Mouse (Mus musculus) thymus, postnatal 0 days (tissue): ENCODE measurements around the gene Olr1. TPM values are rescaled to one million over a fixed set of nuclear protein-coding genes. Genes with fewer than 3 reads are reported as not detected.
"Not testable (repeated sequence)": the region's sequence is repeated elsewhere in the genome, so short reads cannot be mapped to it uniquely, and the experiment has no call there.

Source experiments
- DNase-seq: peaks from one replicate; pipeline ENCODE4 v3.0.0-alpha.2; 2015; ENCODE audit warnings: low spot score
- polyA plus RNA-seq: library from polyadenylated mRNA; unstranded; fragments of >200 nt; fragmentation: Nextera tagmentation; extraction: Ambion mirVana; gene quantifications from 2 replicates; pipeline ENCODE4 v1.2.1, GENCODE M21; 2015

Olr1 gene
- polyA plus RNA-seq, 1 experiment from 2014 or later: 0.12 TPM

DNA sequence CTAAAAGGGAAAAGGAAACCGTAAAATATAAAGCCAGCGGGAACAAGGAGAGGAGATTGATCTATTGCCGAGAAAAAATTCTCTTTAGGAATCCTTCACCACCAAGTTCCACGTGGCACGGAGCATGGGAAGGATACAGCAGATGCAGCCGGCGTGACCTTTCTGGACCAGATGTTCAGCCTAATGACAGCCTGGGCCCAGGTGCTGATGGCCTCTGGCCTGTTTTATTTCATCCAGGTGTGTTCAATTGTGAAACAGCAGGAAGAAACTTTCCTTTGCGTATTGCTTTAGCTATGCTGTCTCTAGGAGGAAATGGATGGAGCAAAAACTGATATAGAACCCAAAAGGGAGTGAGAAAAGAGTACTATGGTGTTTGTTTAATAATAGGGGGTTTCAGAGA is 5.9 kb upstream of the Olr1 start:
- DNase-seq: no peak

- no peak for DNase-seq
These were observed 5.4 kb upstream of the Olr1 start, which contains the start of gene Tmem52b for GRCm38 (mm10) chr6:129512367-129512766. Gene Tmem52b, plus strand, starts transcription at chr6:129512555.

DNA sequence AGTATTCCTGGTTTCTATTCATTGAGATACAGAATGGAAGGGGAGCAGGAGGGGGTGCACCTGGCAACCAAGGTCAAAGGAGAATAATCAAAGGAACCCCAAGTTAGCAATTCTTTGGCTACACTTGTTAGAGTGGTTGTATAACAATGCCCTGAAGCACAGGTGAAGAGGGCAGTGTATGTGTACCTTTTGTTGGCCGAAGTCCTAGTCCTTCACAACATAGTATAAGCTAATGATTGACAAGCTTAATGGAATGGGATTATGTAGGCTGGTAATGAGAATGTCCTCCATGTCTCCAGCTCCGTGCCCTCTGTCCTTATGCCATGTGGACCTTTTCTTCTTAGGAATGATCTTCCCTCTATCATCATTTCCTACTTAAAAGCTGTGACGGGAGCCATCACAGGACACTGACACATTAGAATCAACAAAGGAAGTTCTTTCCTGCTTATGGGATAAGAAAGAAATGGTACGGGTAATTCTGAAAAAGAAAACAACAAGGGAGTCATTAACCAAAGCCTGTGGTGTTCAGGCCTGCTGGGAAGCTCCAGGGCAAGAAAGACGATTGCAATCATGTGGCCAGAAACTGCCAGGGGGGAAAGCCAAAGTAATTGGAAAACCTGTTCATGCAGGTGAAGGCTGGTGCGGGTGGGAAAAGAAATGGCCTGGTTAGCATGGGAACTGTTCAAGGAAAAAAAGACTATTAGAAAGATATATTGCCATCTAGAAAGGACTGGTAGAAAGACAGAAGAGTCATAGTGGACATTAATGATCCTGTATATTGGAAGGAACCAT is 3.4 kb upstream of the Olr1 start:
- DNase-seq: no peak

- no peak for DNase-seq
These were observed 3.5 kb downstream of the Olr1 start for GRCm38 (mm10) chr6:129503471-129503870.

DNA sequence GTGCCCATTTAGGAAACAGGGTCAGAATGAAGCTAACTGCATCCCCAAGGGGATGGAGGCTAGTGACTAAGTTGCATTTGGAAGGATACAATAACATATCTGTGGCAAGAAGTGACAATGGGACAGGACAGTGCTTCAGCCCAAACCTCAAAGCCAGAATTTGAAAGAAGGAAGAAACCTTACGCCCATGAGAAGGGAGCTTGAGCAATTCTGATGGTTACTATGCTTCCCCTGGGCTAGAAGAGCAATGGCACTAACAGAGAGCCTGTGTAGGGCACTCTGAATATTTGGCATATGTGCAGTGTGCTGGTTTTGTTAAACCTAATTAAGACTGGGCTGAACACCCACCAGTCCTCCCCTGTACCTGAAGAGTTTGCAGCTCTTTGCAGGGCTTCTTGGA is 7.4 kb downstream of the Olr1 start:
- DNase-seq: not testable (repeated sequence)

- DNase-seq: no peak
These were observed 9.4 kb downstream of the Olr1 start for GRCm38 (mm10) chr6:129497345-129498218.

GRCm38 (mm10) chr6:129494924-129495323 is 12.0 kb downstream of the Olr1 start:
- no peak for DNase-seq

DNA sequence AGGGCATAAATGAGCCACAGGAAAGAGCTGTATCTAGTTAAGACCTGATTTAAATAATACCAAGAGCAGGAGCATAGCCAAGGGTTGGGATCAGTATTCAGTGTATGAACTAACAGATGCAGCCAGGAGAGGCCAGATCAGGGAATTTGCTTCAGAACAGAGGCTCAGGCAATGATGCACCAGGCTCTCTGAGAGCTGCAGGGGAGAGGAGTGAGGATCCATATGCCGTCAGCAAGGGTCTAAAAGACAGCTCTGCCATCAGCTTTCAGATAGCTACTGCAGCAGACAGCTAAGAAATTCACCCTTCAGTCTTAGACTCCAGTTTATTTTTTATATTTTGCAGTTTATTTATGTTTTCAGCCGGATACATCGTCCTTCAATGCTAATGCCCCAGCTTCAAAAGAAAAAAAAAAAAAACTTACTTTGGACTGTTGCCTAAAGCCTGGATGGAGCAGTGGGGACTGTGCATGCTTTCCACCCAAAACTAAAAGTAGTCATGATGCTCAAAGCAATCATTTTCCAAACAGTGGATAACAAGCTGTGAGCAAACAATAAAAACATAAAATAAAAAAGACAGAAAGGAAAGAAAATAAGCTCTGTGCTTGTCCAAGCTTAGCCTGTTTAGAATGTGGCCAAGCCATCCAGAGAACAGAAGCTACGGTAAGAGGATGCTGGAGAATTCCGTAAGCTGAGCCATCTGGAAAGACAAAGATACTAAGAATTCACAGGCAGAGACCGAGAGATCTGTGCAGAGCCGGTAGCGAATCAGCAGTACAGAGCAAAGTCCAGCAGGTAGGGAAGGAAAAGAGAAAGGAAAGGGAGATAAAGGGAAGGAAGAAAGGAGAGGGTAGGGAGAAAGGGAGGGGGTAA is 26.6 kb downstream of the Olr1 start:
- DNase-seq: no peak

DNA sequence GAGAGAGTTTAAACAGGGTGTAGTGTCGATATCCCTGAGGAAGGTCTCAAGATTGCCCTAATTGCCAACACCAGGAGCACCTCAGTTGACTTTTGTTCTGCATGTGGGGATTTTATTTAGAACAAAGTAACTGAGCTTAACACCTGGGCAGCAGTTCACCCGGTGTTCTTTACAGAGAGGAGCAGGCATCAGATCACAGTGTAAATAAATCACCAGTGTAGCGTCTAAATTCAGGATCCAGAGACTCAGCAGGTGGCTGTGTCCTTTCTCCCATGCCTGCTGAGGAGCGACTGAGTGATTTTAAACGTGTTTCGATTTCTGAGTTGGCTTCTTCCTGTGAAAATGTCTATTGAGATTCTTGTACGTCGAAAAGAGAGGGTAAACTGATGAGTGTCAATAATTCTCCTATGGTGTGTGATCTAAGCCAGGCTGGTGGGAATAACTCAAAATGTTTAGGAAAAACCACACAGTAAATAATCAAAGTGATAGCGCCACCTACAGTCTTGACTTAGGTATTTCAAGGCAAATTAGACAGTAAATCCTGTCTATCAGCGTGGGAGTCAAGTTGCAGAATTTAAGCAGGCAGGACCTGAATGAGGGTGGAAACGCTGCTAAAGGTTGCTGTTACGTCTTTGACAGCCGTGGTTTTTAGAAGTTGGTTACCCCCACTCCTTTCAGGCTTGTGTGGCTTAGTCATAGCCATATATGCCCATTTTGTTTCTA is 30.4 kb downstream of the Olr1 start:
- no peak for DNase-seq

DNA sequence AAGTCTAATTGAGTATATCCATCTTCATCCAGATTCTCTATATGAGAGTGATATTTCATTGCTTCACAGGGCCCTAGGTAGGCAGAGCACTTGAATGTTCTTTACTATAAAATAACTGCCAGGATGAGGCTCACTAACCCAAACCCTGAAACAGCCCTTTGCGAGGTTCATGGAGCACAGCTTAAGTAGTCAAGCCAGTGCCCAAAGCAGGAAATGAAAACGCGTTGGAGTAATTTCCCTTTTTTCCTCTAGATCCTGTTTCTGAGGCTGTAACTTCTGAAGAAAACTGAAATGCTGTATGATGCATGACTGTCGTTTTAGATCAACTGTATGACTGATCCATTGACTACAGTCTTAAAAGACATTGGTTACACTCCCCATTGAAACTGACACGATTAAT is 34.3 kb downstream of the Olr1 start:
- no peak for DNase-seq

- DNase-seq: no peak
These were observed 35.6 kb downstream of the Olr1 start for GRCm38 (mm10) chr6:129471386-129471785.

GRCm38 (mm10) chr6:129451411-129452039 is 55.4 kb downstream of the Olr1 start, which contains the start of gene Clec1a:
Gene Clec1a, minus strand, starts transcription at chr6:129452000.
- DNase-seq: no peak

DNA sequence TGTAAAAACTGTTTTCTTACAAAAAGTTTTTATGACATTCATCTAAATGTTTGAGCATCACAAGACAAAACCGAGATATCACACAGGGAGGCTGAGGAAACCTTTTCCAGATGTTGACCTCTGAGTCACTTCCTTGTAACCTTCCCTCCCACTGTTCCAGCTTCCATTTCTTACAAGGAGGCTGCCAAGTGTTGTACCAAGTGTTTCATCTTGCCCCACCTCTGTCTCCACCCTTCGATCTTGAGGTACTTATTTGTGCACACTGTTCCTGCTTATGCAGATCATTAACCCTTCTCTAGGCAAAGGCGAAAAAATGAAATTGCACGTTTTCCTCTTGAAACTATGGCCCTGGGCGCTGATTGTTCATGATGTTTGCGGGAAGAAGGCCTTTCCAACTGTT is 57.2 kb downstream of the Olr1 start:
- no peak for DNase-seq

GRCm38 (mm10) chr6:129438033-129438432 is 68.9 kb downstream of the Olr1 start:
- no peak for DNase-seq

GRCm38 (mm10) chr6:129436025-129436424 is 70.9 kb downstream of the Olr1 start:
- DNase-seq: no peak

Other genes with a start within 250 kb of the Olr1 start
- 53.2 and 58.8 TPM in 2 replicates for gene Cd69, start 231.7 kb downstream of the Olr1 start, polyA plus RNA-seq
- gene 4922502D21Rik, start 175.4 kb downstream of the Olr1 start, polyA plus RNA-seq: 0.17 TPM in 1 of 2 replicates, not detected in the other
- gene Clec12a, start 164.5 kb downstream of the Olr1 start, polyA plus RNA-seq: 3.9 and 4.5 TPM in 2 replicates
- gene Clec12b, start 121.3 kb downstream of the Olr1 start, polyA plus RNA-seq: 0.15 and 0.46 TPM in 2 replicates
- gene Clec1b, start 109.9 kb downstream of the Olr1 start, polyA plus RNA-seq: 0.85 and 0.91 TPM in 2 replicates
- gene Clec9a, start 98.3 kb downstream of the Olr1 start, polyA plus RNA-seq: 0.18 and 0.39 TPM in 2 replicates
- gene Clec1a, start 55.2 kb downstream of the Olr1 start, polyA plus RNA-seq: 0.75 and 1.1 TPM in 2 replicates
- not detected in 2 replicates for gene Tmem52b, start 5.4 kb upstream of the Olr1 start, polyA plus RNA-seq
- 32.0 and 34.1 TPM in 2 replicates for gene Gabarapl1, start 26.0 kb upstream of the Olr1 start, polyA plus RNA-seq
- 0.45 and 0.74 TPM in 2 replicates for gene Klre1, start 70.7 kb upstream of the Olr1 start, polyA plus RNA-seq
- 9.1 and 12.2 TPM in 2 replicates for gene Klrd1, start 84.6 kb upstream of the Olr1 start, polyA plus RNA-seq
- gene Klrk1, start 116.7 kb upstream of the Olr1 start, polyA plus RNA-seq: 4.5 and 4.8 TPM in 2 replicates
- not detected in 2 replicates for gene Klrc3, start 136.2 kb upstream of the Olr1 start, polyA plus RNA-seq
- 0.57 and 0.62 TPM in 2 replicates for gene Klrc2, start 153.5 kb upstream of the Olr1 start, polyA plus RNA-seq
- gene Klrc1, start 171.8 kb upstream of the Olr1 start, polyA plus RNA-seq: 2.0 and 2.4 TPM in 2 replicates
- gene Klri1, start 210.0 kb upstream of the Olr1 start, polyA plus RNA-seq: not detected in 2 replicates
- 0.18 and 0.31 TPM in 2 replicates for gene Klri2, start 233.3 kb upstream of the Olr1 start, polyA plus RNA-seq